Mouse (Mus musculus) stomach, embryonic 16.5 days (tissue): ENCODE results near the gene Prr19. TPM values are rescaled to one million over a fixed set of nuclear protein-coding genes. Genes with fewer than 3 reads are reported as not detected.

Experiments
- ATAC-seq: fragments of 200-750 bp; cut with Nextera tagmentation; 2 replicates; pipeline ENCODE4 v1.8.0; 2017; ENCODE audit warnings: moderate number of reproducible peaks, moderate TSS enrichment; ENCODE audit not compliant: insufficient read depth, low FRiP score
- H3K27ac ChIP-seq: fragments of 300-500 bp; sonication (generic); 2 replicates; pipeline ENCODE4 v1.5.1; 2014; ENCODE audit warnings: low read length
- H3K27me3 ChIP-seq: fragments of 300-500 bp; sonication (generic); 2 replicates; pipeline ENCODE4 v1.6.1; 2014; ENCODE audit warnings: low read length, control low read depth, mixed read lengths; ENCODE audit not compliant: control insufficient read depth, insufficient read depth
- H3K36me3 ChIP-seq: fragments of 300-500 bp; sonication (generic); 2 replicates; pipeline ENCODE4 v1.6.1; 2014; ENCODE audit warnings: low read length; ENCODE audit not compliant: control insufficient read depth, insufficient read depth
- H3K4me1 ChIP-seq: fragments of 300-500 bp; sonication (generic); 2 replicates; pipeline ENCODE4 v1.6.1; 2014; ENCODE audit warnings: low read length, control low read depth, mixed read lengths; ENCODE audit not compliant: control insufficient read depth, insufficient read depth
- H3K4me2 ChIP-seq: fragments of 300-500 bp; sonication (generic); 2 replicates; pipeline ENCODE4 v1.6.1; 2014; ENCODE audit warnings: low read depth, low read length, mixed read lengths
- H3K4me3 ChIP-seq: fragments of 300-500 bp; sonication (generic); replicated peaks from 2 replicates; pipeline ENCODE4 v1.5.1; 2014; ENCODE audit warnings: mild to moderate bottlenecking, low read length
- H3K9ac ChIP-seq: fragments of 300-500 bp; sonication (generic); 2 replicates; pipeline ENCODE4 v1.6.1; 2014; ENCODE audit warnings: low read length
- H3K9me3 ChIP-seq: fragments of 300-500 bp; sonication (generic); replicated peaks from 2 replicates; pipeline ENCODE4 v1.6.1; 2016; ENCODE audit warnings: low read length, control low read depth; ENCODE audit not compliant: control insufficient read depth
- WGBS: fragments of 180-500 bp; shearing (Covaris S2); extraction: QIAGEN DNeasy Blood & Tissue Kit; methylation state at CpG from one replicate; pipeline ENCODE4 v1.1.7; 2014; 5-methylcytosine and 5-hydroxymethylcytosine counted together
- polyA plus RNA-seq: library from polyadenylated mRNA; unstranded; fragments of >200 nt; fragmentation: Nextera tagmentation; extraction: Ambion mirVana; gene quantifications from 2 replicates; pipeline ENCODE4 v1.2.1, GENCODE M21; 2015

Prr19 gene
- polyA plus RNA-seq, 1 experiment from 2014 or later, result 0.57 TPM

DNA sequence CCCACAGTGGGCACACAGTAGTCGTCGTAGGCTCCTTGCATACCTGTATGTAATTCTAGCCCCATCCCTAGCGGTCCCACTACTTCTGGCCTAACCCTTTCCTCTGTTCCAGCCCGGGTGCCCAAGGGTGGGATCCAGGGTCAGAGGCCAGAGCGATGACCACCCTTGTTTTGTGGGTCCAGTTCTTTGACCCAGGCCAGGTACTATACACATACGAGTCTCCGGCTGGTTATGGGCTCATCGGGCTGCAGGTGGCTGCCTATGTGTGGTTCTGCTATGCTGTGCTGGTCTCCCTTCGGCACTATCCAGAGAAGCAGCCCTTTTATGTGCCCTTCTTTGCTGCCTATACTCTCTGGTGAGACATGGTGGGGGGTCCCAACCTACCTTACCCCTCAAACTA lies 8.2 kb downstream of the Prr19 start:
- WGBS, result 86% methylated on average over 9 of the region's 9 CpGs
- Histone ChIP-seq H3K4me1 (peaks cover 9% of the 10 kb centered on the region), H3K9me3 (no peaks in the 10 kb centered on the region), H3K9ac (no peak overlapping the region), H3K27ac (no peak overlapping the region), H3K27me3 (peaks cover 30% of the 10 kb centered on the region), H3K4me2 (no peak overlapping the region), H3K4me3 (no peak overlapping the region), H3K36me3 (no peaks in the 10 kb centered on the region)
- ATAC-seq, result no peak

DNA sequence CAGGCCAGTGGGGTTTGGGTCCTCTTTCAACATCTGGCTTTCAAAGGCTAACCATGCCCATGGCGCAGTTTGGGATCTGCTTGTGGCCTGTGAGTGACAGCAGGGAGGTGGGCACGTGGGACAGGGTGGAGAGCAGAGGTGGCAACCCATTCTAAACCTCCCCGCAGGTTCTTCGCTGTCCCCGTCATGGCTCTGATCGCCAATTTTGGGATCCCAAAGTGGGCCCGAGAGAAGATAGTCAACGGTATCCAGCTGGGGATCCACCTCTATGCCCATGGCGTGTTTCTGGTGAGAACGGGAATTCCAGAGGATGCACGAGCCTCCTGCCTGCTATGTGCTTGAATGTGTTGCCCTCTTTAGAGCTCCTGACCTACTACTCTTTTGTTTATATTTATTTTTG lies 10.0 kb downstream of the Prr19 start:
- H3K9ac ChIP-seq, result no peak overlapping the region
- WGBS, result 74% methylated on average over 11 of the region's 11 CpGs
- peaks cover 12% of the 10 kb centered on the region for H3K4me1 ChIP-seq
- H3K9me3 ChIP-seq, result no peaks in the 10 kb centered on the region
- ATAC-seq, result no peak
- H3K4me2 ChIP-seq, result no peak overlapping the region
- no peak overlapping the region for H3K27ac ChIP-seq
- no peak overlapping the region for H3K4me3 ChIP-seq
- no peaks in the 10 kb centered on the region for H3K36me3 ChIP-seq
- peaks cover 42% of the 10 kb centered on the region for H3K27me3 ChIP-seq

GRCm38 (mm10) chr7:25313325-25313724 lies 12.1 kb downstream of the Prr19 start:
- ATAC-seq, result no peak
- no peak overlapping the region for H3K4me3 ChIP-seq
- peaks cover 11% of the 10 kb centered on the region for H3K4me1 ChIP-seq
- H3K4me2 ChIP-seq, result no peak overlapping the region
- no peak overlapping the region for H3K27ac ChIP-seq
- no peaks in the 10 kb centered on the region for H3K9me3 ChIP-seq
- H3K9ac ChIP-seq, result no peak overlapping the region
- H3K27me3 ChIP-seq, result peaks cover 33% of the 10 kb centered on the region
- 47% methylated on average over 7 of the region's 7 CpGs for WGBS
- no peaks in the 10 kb centered on the region for H3K36me3 ChIP-seq

- peak overlapping the region; percentile 46 for H3K4me3 ChIP-seq
- H3K4me2 ChIP-seq, result peak overlapping the region; percentile 66
- no peak overlapping the region for H3K27ac ChIP-seq
- WGBS, result 1% methylated on average over 40 of the region's 51 CpGs
- no peaks in the 10 kb centered on the region for H3K9me3 ChIP-seq
- peak overlapping the region; percentile 56; the same call in 1 of the 2 replicates for H3K9ac ChIP-seq
- peaks cover 11% of the 10 kb centered on the region for H3K4me1 ChIP-seq
- H3K27me3 ChIP-seq, result peaks cover 30% of the 10 kb centered on the region
- ATAC-seq, result no peak
- H3K36me3 ChIP-seq, result no peaks in the 10 kb centered on the region
These were observed 13.5 kb downstream of the Prr19 start for GRCm38 (mm10) chr7:25314606-25315305.

- H3K9ac ChIP-seq, result peak overlapping the region; percentile 56; the same call in 1 of the 2 replicates
- H3K4me2 ChIP-seq, result peak overlapping the region; percentile 66
- peaks cover 11% of the 10 kb centered on the region for H3K4me1 ChIP-seq
- no peak for ATAC-seq
- 1% methylated on average over 69 of the region's 69 CpGs for WGBS
- peaks cover 30% of the 10 kb centered on the region for H3K27me3 ChIP-seq
- H3K36me3 ChIP-seq, result no peaks in the 10 kb centered on the region
- no peaks in the 10 kb centered on the region for H3K9me3 ChIP-seq
- H3K27ac ChIP-seq, result no peak overlapping the region
- H3K4me3 ChIP-seq, result peak overlapping the region; percentile 46
These were observed 14.3 kb downstream of the Prr19 start for GRCm38 (mm10) chr7:25315306-25316041.

GRCm38 (mm10) chr7:25316532-25317445 lies 15.6 kb downstream of the Prr19 start, which contains the start of gene Megf8:
Gene Megf8, plus strand, starts transcription at chr7:25317164.
- H3K4me1 ChIP-seq, result peaks cover 15% of the 10 kb centered on the region
- 1% methylated on average over 52 of the region's 52 CpGs for WGBS
- peak within 1 kb of the TSS; percentile 98 for H3K4me2 ChIP-seq
- H3K27ac ChIP-seq, result peak within 1 kb of the TSS; percentile 91
- peaks cover 30% of the 10 kb centered on the region for H3K27me3 ChIP-seq
- H3K4me3 ChIP-seq, result peak within 1 kb of the TSS; percentile 72
- peak within 1 kb of the TSS; percentile 87 for H3K9ac ChIP-seq
- H3K9me3 ChIP-seq, result no peaks in the 10 kb centered on the region
- peak; percentile 98 for ATAC-seq
- H3K36me3 ChIP-seq, result no peaks in the 10 kb centered on the region

GRCm38 (mm10) chr7:25317446-25317999 lies 16.3 kb downstream of the Prr19 start:
- Histone ChIP-seq H3K9ac (peak overlapping the region; percentile 87), H3K36me3 (no peaks in the 10 kb centered on the region), H3K9me3 (no peaks in the 10 kb centered on the region), H3K4me1 (peaks cover 20% of the 10 kb centered on the region), H3K4me2 (peak overlapping the region; percentile 98), H3K27ac (peak overlapping the region; percentile 91), H3K4me3 (peak overlapping the region; percentile 72), H3K27me3 (peaks cover 28% of the 10 kb centered on the region)
- WGBS, result 8% methylated on average over 21 of the region's 21 CpGs
- ATAC-seq, result no peak

DNA sequence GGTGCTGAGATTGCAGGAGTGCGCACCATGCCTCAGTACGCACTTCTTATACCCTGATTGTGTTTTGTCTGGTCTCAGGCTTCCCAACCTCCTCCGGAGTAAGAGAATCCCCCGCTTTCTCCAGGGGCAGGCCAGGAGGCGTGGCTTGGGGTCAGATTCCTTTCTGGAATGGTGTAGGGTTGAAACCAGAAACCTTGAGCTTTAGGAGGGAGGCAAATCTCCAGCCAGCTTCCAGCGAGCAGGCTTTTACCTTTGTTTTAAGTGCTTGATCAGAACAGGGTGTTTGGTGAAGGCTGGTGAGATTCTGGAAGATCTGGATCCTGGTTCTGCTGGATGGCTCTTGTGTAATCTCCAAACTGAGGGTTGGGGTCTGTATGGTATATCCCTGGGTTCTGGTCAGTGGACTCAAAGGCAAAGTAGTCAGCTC lies 20.9 kb downstream of the Prr19 start:
- H3K4me1 ChIP-seq, result peaks cover 8% of the 10 kb centered on the region
- peak; percentile 77 for ATAC-seq
- peak overlapping the region; percentile 57 for H3K9ac ChIP-seq
- no peaks in the 10 kb centered on the region for H3K36me3 ChIP-seq
- H3K27ac ChIP-seq, result peak overlapping the region; percentile 83
- H3K4me2 ChIP-seq, result peak overlapping the region; percentile 43
- H3K9me3 ChIP-seq, result no peaks in the 10 kb centered on the region
- no peaks in the 10 kb centered on the region for H3K27me3 ChIP-seq
- 10% methylated on average over 6 of the region's 6 CpGs for WGBS
- H3K4me3 ChIP-seq, result peak overlapping the region; percentile 28
